Mouse (Mus musculus) Patski (cell line): ENCODE data around the gene Tspan9. TPM values are rescaled to one million over a fixed set of nuclear protein-coding genes. Genes with fewer than 3 reads are reported as not detected.

ENCODE experiments used
- ATAC-seq: fragments of 100-300 bp; one replicate; pipeline ENCODE4 v1.8.0; 2021
- CTCF ChIA-PET: fragments of 350-600 bp; sonication (Branson Sonifier 250); formaldehyde crosslinking; loops from one replicate; lab custom pipeline; 2022; ENCODE audit warnings: inconsistent platforms; lab: Charles Lee
- POLR2A ChIA-PET: fragments of 350-600 bp; sonication (Branson Sonifier 250); formaldehyde crosslinking; loops from one replicate; lab custom pipeline; 2022; ENCODE audit warnings: antibody characterized with exemption, inconsistent platforms; lab: Charles Lee
- DNase-seq: peaks from one replicate; pipeline ENCODE4 v3.0.0-alpha.2; 2011; ENCODE audit warnings: low read depth, low spot score
- H3K27me3 ChIP-seq: fragments of 371-371 bp; one replicate; pipeline ENCODE4 v1.5.1; 2021
- CTCF ChIP-seq: fragments of 100-300 bp; IDR thresholded peaks from one replicate; pipeline ENCODE4 v1.5.1; 2021
- in situ Hi-C: fragments of 300-500 bp; cut with MboI; formaldehyde crosslinking; loops from 3 replicates; pipeline ENCODE4 v1.11.1; 2018; ENCODE audit warnings: low pct_unique_long_range_greater_than_20kb, mixed read lengths
- polyA plus RNA-seq: library from polyadenylated mRNA; unstranded; gene quantifications from one replicate; pipeline ENCODE4 v1.2.3, GENCODE M21; 2021

Gene Tspan9
- polyA plus RNA-seq, 1 experiment from 2014 or later, result 135 TPM

DNA sequence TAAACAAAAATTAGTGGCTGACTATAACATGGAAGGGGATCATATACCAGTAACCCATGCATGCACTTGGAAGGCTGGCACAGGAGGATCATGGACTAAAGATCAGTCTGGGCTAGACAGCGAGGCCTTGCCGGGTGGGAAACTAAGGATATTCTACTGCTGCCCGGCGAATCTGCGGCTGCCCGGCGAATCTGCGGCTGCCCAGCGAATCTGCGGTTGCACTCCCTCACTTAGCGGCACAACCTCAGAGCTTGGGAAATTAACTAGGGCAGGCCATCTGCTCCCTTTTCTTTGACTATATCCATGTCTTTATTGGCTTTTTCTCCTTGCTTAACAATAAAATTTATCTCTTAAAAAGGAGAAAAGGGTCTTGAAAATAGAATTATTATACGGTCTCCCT, 14.6 kb upstream of the Tspan9 start:
- ChIA-PET CTCF (no interaction called here), POLR2A (no interaction called here)
- ATAC-seq, result no peak
- TF ChIP-seq CTCF, result no peak
- no peaks in the 10 kb centered on the region for H3K27me3 ChIP-seq
- in situ Hi-C loops, result no loop called here
- DNase-seq, result no peak

DNA sequence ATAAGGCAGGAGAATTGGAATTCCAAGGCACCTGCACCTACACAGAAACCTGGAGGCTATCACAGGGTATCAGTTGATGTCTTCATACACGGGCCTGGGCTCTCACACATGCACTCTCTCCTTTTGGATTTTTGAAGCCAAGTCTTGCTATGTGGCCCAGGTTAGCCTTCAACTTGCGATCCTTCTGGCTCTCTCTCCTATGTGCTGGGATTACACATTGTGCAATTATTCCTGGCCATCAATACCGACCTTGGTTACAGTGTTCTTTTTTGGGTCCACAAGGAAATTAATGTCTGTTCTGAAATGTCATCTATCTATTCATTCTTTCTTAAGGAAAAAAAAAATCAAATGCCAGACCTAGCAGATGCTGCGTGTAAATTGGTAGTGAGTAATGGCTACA, 13.1 kb upstream of the Tspan9 start:
- DNase-seq (no peak), ATAC-seq (no peak)
- ChIA-PET POLR2A (no interaction called here), CTCF (interaction anchor here (1.6 kb wide), 1 partner anchor 12 kb away, joined by 3 read pairs; no protein-coding TSS in a partner anchor)
- H3K27me3 ChIP-seq, result no peaks in the 10 kb centered on the region
- TF ChIP-seq CTCF, result no peak
- in situ Hi-C loops, result no loop called here

GRCm38 (mm10) chr6:128155935-128156334, 12.5 kb upstream of the Tspan9 start:
- no peak for TF ChIP-seq CTCF
- ChIA-PET POLR2A (no interaction called here), CTCF (no interaction called here)
- in situ Hi-C loops, result no loop called here
- DNase-seq (no peak), ATAC-seq (no peak)
- H3K27me3 ChIP-seq, result no peaks in the 10 kb centered on the region

DNA sequence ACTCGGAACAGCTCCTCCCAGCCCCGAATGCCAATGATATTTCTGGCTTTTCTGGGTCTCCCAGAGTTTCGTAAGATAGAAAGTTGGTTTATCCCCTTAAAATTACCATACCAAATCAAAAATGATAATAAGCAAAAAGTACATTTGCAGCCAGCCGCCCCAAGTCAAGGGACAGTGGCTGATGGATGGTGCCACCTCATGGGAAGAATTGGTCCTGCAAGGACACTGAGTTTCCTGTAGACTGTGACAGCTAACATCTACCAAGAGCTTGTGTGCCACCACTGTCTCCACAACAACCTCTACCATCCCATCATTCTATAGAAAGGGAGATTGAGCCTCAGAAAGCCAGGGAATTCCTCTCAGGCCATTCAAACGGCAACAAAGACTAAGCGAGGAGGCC, 2.4 kb upstream of the Tspan9 start:
- ChIA-PET CTCF (interaction anchor here (0.7 to 2.2 kb wide), 18 partner anchors 9 to 178 kb away, joined by 3 to 10 read pairs (median 4); no protein-coding TSS in a partner anchor), POLR2A (no interaction called here)
- no peak for DNase-seq
- TF ChIP-seq CTCF, result peak; percentile 82
- in situ Hi-C loops, result loop anchor here (25.0 kb wide), 1 partner anchor 808 kb away; no protein-coding TSS in a partner anchor
- no peak for ATAC-seq
- no peaks in the 10 kb centered on the region for H3K27me3 ChIP-seq

DNA sequence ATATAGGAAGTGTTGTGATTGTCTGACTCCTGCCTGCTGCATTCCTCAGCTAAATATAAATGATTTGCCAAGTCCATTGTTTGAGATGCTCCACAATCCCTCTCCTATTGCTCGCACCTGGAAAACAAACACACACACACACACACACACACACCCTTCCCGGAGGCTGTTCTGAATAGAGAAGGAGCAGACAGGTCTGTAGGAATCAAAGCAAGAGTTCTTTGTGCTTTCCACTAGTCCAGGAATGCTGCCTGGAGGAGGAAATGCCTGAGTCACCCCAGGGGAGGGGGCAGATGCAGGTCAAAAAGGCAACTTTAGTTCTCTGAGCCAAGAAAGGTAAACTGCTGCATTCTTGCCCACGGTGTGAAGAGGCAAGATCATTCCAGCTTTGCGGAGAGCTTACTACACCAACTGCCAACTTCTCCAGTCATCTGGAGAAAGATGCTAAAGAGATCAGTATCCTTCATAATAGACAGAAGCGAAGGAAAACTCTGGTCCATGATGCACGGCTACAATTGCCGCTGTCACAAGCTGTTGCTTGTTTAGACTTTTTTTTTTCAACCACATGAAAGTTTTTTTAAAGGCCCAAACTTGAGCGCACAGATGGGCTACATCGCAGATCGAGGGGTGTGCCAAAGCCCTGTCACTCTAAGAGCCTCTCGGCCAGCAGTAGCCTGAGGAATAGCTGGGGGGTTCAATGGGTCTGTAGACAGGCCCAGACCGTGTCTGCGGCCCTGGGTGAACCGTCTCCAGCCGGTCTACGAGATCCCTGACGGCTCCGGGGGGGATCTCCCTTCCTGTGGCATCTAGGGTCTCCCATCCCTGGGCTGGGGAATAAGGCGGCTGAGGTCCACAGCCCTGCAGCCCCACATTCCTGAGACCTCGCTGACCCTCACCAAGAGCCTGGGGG, 770 bp downstream of the Tspan9 start:
- no peaks in the 10 kb centered on the region for H3K27me3 ChIP-seq
- ATAC-seq (peak; percentile 42), DNase-seq (no peak)
- in situ Hi-C loops, result loop anchor here (5.0 to 25.0 kb wide), 4 partner anchors 40 to 805 kb away; no protein-coding TSS in a partner anchor
- no peak for TF ChIP-seq CTCF
- CTCF ChIA-PET, result interaction anchor here (0.8 to 1.8 kb wide), 3 partner anchors 52 to 172 kb away, joined by 3 to 4 read pairs (median 3); no protein-coding TSS in a partner anchor
- POLR2A ChIA-PET, result no interaction called here

GRCm38 (mm10) chr6:128140724-128141123, 2.7 kb downstream of the Tspan9 start:
- ChIA-PET CTCF (interaction anchor here (1.0 to 1.6 kb wide), 2 partner anchors 8 to 18 kb away, joined by 3 to 4 read pairs; no protein-coding TSS in a partner anchor), POLR2A (no interaction called here)
- no peak for DNase-seq
- in situ Hi-C loops, result loop anchor here (5.0 to 25.0 kb wide), 4 partner anchors 38 to 803 kb away; no protein-coding TSS in a partner anchor
- TF ChIP-seq CTCF, result no peak
- H3K27me3 ChIP-seq, result no peaks in the 10 kb centered on the region
- ATAC-seq, result no peak

- POLR2A ChIA-PET, result no interaction called here
- no peak for DNase-seq
- H3K27me3 ChIP-seq, result no peaks in the 10 kb centered on the region
- in situ Hi-C loops, result loop anchor here (25.0 kb wide), 1 partner anchor 801 kb away; no protein-coding TSS in a partner anchor
- CTCF ChIA-PET, result interaction anchor here (0.9 kb wide), 1 partner anchor 13 kb away, joined by 3 read pairs; no protein-coding TSS in a partner anchor
- TF ChIP-seq CTCF, result no peak
- no peak for ATAC-seq
Observed at GRCm38 (mm10) chr6:128137855-128138254, 5.5 kb downstream of the Tspan9 start.

DNA sequence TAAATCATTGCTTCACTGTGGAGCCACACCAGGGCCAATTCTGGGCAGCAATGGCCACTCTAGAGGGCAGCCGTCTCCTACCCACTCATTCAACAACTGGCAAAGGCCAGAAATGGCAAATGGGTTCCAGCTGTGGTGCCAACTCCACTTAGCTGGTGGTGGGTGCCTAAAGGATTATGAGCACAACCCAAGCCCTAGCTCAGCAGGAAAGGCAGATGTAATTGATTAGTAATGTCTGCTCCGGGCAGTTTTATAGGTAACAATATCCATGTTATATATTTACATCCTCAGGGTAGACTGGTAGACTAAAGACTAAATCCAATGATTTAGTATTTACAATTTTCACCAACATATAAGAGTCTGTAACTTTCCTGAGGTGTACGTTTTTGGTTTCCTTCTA, 6.7 kb downstream of the Tspan9 start:
- POLR2A ChIA-PET, result interaction anchor here (0.7 kb wide), 1 partner anchor 151 kb away, joined by 3 read pairs; no protein-coding TSS in a partner anchor
- CTCF ChIA-PET, result interaction anchor here (1.3 kb wide), 1 partner anchor 15 kb away, joined by 3 read pairs; no protein-coding TSS in a partner anchor
- ATAC-seq (no peak), DNase-seq (no peak)
- in situ Hi-C loops, result loop anchor here (25.0 kb wide), 1 partner anchor 799 kb away; no protein-coding TSS in a partner anchor
- no peaks in the 10 kb centered on the region for H3K27me3 ChIP-seq
- no peak for TF ChIP-seq CTCF

GRCm38 (mm10) chr6:128135459-128135858, 7.9 kb downstream of the Tspan9 start:
- no peak for TF ChIP-seq CTCF
- peak; percentile 71 for ATAC-seq
- in situ Hi-C loops, result loop anchor here (25.0 kb wide), 1 partner anchor 798 kb away; no protein-coding TSS in a partner anchor
- POLR2A ChIA-PET, result no interaction called here
- no peaks in the 10 kb centered on the region for H3K27me3 ChIP-seq
- no peak for DNase-seq
- CTCF ChIA-PET, result interaction anchor here (1.3 kb wide), 1 partner anchor 13 kb away, joined by 3 read pairs; no protein-coding TSS in a partner anchor

GRCm38 (mm10) chr6:128135006-128135405, 8.4 kb downstream of the Tspan9 start:
- no peak for TF ChIP-seq CTCF
- ChIA-PET POLR2A (no interaction called here), CTCF (no interaction called here)
- no peaks in the 10 kb centered on the region for H3K27me3 ChIP-seq
- DNase-seq (no peak), ATAC-seq (no peak)
- in situ Hi-C loops, result loop anchor here (25.0 kb wide), 1 partner anchor 798 kb away; no protein-coding TSS in a partner anchor
